Mouse (Mus musculus) urinary bladder, postnatal 4 days (tissue): Measurements from ENCODE around the gene Slc38a1.
"Not testable (repeated sequence)": the region's sequence is repeated elsewhere in the genome, so short reads cannot be mapped to it uniquely, and the experiment has no call there.

Experiments used
- DNase-seq, 2 experiments: peaks; one replicate each; pipeline ENCODE4 v3.0.0; 2021 to 2022; ENCODE audit warnings: low spot score in 2 of 2

Gene Slc38a1

DNA sequence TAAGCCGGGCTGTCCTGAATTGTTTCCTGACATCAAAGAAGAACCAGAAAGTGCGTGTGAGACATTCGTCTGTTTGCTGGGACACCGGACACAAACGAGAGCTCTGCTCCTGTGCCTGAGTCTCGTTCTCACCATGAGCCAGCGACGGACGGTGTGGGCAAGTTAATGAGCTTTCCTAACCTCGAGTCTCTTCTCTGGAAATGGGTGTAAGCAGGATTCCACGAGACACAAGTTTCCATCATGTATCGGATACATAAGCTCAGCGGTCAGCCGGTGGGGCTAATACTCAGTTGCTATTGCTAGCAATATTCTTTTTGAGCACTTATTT lies 15.5 kb upstream of the Slc38a1 start:
- DNase-seq: peak in 1 of 2 experiments; percentile 39

DNA sequence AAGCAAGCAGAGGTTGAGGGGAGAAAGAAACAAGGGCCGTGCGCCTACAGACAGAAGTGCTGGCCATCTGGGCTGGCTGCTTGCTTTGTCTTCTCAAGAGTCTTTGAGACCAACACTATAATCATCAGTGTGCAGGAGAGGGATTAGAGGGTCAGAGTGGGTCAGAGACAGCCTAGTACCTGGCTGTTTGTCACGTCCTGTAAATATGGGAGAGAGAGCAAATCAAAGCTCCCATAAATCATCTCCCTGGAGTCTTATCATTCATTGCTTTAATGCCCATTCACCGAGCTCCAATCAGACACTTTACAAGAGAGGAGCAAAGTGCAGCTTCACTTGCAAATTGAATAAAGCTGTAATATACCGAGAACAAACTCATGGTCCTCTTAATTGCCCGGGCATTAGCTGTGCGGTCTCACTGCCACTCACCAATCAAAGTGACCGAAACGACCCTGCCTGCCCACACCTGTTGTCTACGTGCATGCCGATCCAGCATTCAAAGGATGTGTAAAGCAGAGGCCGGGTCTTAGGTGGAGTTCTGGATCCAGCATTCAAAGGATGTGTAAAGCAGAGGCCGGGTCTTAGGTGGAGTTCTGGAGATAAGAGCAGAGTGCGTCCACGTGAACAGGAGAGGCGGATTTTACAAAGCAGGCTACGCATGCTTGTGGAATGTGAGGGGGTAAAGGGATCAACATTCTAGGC lies 15.0 kb upstream of the Slc38a1 start:
- DNase-seq: peak in 1 of 2 experiments; percentile 50

- peak in 1 of 2 experiments; percentile 48 for DNase-seq
Measured at GRCm38 (mm10) chr15:96655514-96655913, 12.8 kb upstream of the Slc38a1 start.

- peak in 1 of 2 experiments; percentile 53 for DNase-seq
Measured at GRCm38 (mm10) chr15:96654714-96655113, 12.0 kb upstream of the Slc38a1 start.

- DNase-seq: peak in 1 of 2 experiments; percentile 38
Measured at GRCm38 (mm10) chr15:96653011-96653410, 10.3 kb upstream of the Slc38a1 start.

GRCm38 (mm10) chr15:96652531-96652930 lies 9.8 kb upstream of the Slc38a1 start:
- DNase-seq: peak in 1 of 2 experiments; percentile 45

- no peak for DNase-seq
Measured at GRCm38 (mm10) chr15:96647376-96647775, 4.7 kb upstream of the Slc38a1 start.

GRCm38 (mm10) chr15:96641821-96642435 lies 785 bp downstream of the Slc38a1 start:
- no peak for DNase-seq

DNA sequence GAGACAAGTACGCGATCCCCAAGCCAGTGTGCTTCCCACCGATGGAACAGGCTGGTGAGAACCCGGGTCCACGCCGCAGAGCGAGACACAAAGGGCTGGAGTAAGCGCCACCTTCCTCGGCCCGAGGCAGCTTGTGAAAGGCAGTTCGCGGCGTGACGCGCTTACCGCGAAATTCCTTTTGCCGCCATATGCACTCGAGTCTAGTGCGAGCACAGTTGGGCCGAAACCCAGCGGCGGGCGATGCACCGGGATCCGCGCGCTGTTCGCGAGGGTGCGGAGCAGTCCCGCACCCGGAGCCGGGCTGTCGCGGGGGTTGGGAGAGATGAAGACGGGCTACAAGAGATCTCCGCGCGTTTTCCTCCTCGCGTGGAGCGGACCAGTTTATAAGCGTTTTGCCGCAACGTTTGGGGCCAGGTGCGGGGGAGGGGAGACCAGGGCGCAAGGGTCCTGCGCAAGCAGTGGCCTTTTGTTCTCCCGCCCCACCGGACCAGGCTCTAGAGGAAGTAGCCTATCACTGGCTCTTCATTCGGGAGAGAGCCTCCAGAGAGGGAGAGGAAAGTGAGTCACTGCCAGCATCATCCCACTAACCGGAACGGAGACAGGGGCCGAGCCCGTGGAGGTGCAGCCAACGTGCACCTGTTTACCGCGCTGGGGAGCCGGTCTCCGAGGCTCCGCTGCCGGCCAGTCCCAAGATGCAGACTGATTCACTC lies 1.4 kb downstream of the Slc38a1 start:
- DNase-seq: peak in 1 of 2 experiments; percentile 49

- DNase-seq: no peak
Measured at GRCm38 (mm10) chr15:96640291-96640985, 2.3 kb downstream of the Slc38a1 start.

- DNase-seq: no peak
Measured at GRCm38 (mm10) chr15:96639630-96640029, 3.1 kb downstream of the Slc38a1 start.

- no peak for DNase-seq
Measured at GRCm38 (mm10) chr15:96638656-96639055, 4.1 kb downstream of the Slc38a1 start.

- no peak for DNase-seq
Measured at GRCm38 (mm10) chr15:96638173-96638572, 4.5 kb downstream of the Slc38a1 start.

DNA sequence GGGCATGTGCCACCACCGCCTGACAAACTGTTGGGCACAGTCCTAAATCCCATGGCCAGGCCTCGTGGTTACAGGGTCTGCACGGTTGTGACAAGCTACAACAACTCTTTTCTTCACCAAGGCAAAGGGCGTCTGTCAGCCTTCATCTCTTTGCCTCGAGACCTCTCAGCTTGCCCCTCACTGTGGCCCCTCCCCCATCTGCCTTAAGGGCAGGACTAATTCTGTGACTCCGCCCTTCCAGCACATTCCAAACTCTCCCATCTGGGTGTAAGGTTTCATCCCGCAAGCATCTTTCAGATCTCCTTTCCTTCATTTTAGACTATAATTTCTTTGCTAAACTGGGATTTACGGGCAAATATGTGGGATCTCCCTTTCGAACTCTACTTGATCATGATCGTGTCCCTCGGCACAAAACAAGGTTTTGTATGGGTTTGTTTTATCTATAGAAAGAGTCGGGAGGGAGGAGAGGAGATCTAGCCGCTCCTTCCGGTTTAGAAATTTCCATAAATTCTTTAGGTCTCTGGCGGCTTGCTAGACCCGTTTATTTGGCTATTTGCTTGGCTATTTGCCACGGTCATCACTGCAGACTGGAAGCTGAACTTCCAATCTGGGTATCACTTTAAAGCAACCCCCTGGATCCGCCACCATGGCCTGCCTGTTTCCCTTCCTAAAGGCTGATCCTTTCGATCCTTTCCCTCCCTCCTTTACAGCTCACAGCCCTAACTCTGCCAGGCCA lies 7.9 kb downstream of the Slc38a1 start:
- DNase-seq: no peak

GRCm38 (mm10) chr15:96632201-96632600 lies 10.5 kb downstream of the Slc38a1 start:
- no peak for DNase-seq

DNA sequence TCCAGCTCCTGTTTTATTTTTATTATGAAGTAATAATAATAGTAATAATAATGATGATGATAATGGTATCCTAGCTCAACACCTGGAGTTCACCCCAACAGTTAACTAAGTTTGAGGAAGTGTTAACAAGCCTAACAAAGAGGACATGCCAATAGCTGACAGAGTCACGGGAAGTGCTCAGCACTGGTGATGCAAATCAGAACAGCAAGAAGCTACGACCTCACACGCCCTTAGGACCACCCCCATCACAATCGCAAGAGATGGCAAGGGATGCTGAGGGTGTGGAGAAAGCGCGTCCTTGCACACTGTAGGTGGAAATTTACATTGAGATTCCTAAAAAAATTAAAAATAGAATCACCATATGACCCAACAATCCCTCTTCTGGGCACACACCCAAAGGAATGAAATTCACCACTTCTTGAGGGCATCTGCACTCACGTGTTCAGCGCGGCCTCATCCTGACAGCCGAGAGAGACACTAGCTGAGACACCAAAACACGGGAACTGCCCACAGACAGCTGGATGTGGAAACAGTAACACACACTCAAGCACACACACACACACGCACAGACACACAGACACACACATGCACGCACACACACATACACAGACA lies 11.5 kb downstream of the Slc38a1 start:
- DNase-seq: no peak

DNA sequence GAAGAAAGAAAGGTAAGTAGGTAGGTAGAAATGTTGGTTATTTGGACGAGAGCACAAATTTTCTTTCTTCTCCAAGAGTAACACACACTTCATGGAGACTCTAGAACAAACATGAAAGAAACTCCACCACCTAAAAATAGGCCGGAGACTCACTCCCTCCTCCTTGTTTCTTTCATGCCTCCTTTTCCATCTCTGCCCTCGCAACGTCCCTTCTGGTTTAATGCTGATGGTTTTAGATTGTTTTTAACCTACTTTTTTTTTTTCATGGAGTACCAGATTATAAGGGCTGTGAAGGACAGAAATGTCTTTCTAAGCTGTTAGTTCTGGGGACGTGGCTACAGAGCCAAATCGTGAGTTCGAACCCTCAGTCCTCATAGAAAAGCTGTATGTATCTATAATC lies 14.5 kb downstream of the Slc38a1 start:
- no peak for DNase-seq

DNA sequence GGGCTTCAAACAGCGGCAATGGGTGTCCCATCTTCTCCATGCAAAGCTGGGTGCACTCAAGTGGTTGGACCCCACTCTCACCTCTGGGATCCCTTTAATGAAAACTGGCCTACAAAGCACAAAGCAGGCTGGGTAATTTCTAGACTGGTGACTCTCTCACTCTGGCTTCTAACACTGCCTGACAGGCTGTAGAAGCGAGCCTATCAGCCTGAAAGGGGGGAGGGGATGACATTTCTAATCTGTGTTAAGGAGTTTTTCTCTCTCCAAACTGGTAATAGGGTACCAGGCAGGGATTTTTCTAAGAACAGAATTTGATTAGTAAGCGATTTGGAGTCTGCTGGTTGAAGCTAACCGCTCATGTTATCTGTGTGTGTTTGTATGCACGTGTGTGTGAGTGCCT lies 15.8 kb downstream of the Slc38a1 start:
- DNase-seq: no peak

- DNase-seq: not testable (repeated sequence)
Measured at GRCm38 (mm10) chr15:96625012-96625411, 17.7 kb downstream of the Slc38a1 start.

GRCm38 (mm10) chr15:96622376-96622775 lies 20.3 kb downstream of the Slc38a1 start:
- no peak for DNase-seq

- no peak for DNase-seq
Measured at GRCm38 (mm10) chr15:96621686-96622085, 21.0 kb downstream of the Slc38a1 start.
